8 mouse cellular contexts compared by ENCODE assay signal in the genomic region with DNA sequence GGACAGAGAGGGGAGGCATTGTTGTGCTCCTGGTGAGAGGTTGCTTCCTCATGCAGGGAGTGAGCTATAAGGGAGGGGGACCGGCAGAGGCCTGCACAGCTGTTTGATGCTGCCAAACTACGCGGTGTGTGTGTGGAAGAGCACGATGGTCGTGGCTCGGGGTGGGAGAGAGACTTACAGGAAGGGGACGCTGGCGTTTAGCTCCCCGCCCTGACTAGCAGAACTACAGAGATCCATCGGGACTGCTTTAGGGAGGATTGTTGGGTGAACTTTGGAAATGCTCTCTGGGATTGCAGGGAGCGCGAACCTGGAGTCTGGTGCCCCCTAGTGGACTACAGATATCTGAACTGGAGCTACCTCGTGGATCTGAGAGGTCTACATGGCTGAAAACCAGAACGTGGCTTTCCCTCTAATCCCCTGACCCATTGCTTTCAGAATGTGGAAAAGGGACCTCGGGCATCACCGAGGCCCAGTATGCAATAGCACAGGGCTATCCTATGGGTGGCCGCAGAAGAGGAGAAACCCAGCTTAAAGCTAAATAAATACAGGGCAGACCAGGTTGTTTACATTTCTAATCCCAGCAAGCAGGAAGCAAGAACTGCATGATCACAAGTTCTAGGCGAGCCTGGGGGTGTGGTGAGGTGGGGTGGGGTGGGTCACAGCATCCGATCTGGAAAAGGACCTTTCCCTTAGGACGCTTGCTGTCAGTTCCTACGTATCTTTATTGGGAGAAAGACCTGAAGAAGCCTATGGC. TPM values are rescaled to one million over a fixed set of nuclear protein-coding genes. Genes with fewer than 3 reads are reported as not detected.
A peak's percentile ranks its signal among the peaks of the same experiment; 100 is the strongest.
DNase-seq lines count a peak whose midpoint lies in the region; ATAC-seq and TF ChIP-seq lines count a peak whose summit lies in the region.

No protein-coding gene starts in this region.

- H3K27ac ChIP-seq in forebrain, embryonic 13.5 days: no peak overlapping the region
- no peak overlapping the region for H3K27ac ChIP-seq in lung, embryonic 14.5 days (ENCODE audit: low read depth)
- H3K27ac ChIP-seq in olfactory bulb, adult 2 months (ENCODE audit: insufficient read depth, low read depth, low read length): no peak overlapping the region

- peak; percentile 50; the same call in 1 of the 2 replicates for TF ChIP-seq CTCF in G1E (IDR thresholded peaks at IDR 0.05; ENCODE audit: low read depth, low read length)
- peak; percentile 78 for TF ChIP-seq CTCF in lung, embryonic 14.5 days (IDR thresholded peaks at IDR 0.05; ENCODE audit: low read depth)
- no peak for TF ChIP-seq CTCF in olfactory bulb, adult 2 months (IDR thresholded peaks at IDR 0.05; ENCODE audit: insufficient read depth, low read depth, low read length)

- peak overlapping the region; percentile 56 for H3K4me2 ChIP-seq in forebrain, embryonic 13.5 days
- H3K4me2 ChIP-seq in lung, embryonic 14.5 days: peak overlapping the region; percentile 56

- 27% methylated on average over 21 of the region's 21 CpGs for WGBS in forebrain, embryonic 13.5 days
- WGBS in lung, embryonic 14.5 days: 21% methylated on average over 21 of the region's 21 CpGs
- WGBS in olfactory bulb, adult 2 months: 29% methylated on average over 21 of the region's 21 CpGs

- peaks cover 28% of the 10 kb centered on the region for H3K4me1 ChIP-seq in G1E (ENCODE audit: insufficient read depth, low read depth, low read length)
- no peaks in the 10 kb centered on the region for H3K4me1 ChIP-seq in forebrain, embryonic 13.5 days
- no peaks in the 10 kb centered on the region for H3K4me1 ChIP-seq in lung, embryonic 14.5 days (ENCODE audit: insufficient read depth)
- peaks cover 4% of the 10 kb centered on the region for H3K4me1 ChIP-seq in olfactory bulb, adult 2 months (ENCODE audit: control insufficient read depth, insufficient read depth, low read length)

- peak overlapping the region; percentile 50; the same call in 1 of the 2 replicates for H3K4me3 ChIP-seq in G1E (ENCODE audit: low read depth, low read length)
- H3K4me3 ChIP-seq in forebrain, embryonic 13.5 days: no peak overlapping the region; the same call in 1 of the 2 replicates
- no peak overlapping the region; the same call in 1 of the 2 replicates for H3K4me3 ChIP-seq in lung, embryonic 14.5 days (ENCODE audit: low read depth, low read length)
- H3K4me3 ChIP-seq in olfactory bulb, adult 2 months (ENCODE audit: insufficient read depth, low read depth, low read length): peak overlapping the region; percentile 17

- no peaks in the 10 kb centered on the region for H3K36me3 ChIP-seq in G1E (replicated peaks)
- H3K36me3 ChIP-seq in forebrain, embryonic 13.5 days (ENCODE audit: poor library complexity, severe bottlenecking): no peaks in the 10 kb centered on the region
- no peaks in the 10 kb centered on the region for H3K36me3 ChIP-seq in lung, embryonic 14.5 days (ENCODE audit: insufficient read depth)

- no peak for TF ChIP-seq POLR2A in olfactory bulb, adult 2 months (IDR thresholded peaks at IDR 0.05; ENCODE audit: insufficient read depth, low read depth, low read length)

- no peaks in the 10 kb centered on the region for H3K27me3 ChIP-seq in G1E (ENCODE audit: insufficient read depth, low read length)
- no peaks in the 10 kb centered on the region; the same call in 1 of the 2 replicates for H3K27me3 ChIP-seq in forebrain, embryonic 13.5 days
- H3K27me3 ChIP-seq in lung, embryonic 14.5 days (ENCODE audit: insufficient read depth, low read length): no peaks in the 10 kb centered on the region

- DNase-seq in G1E (ENCODE audit: low spot score): no peak
- peak; percentile 23 to 66 for DNase-seq in heart, postnatal 14 days
- peak; percentile 65 to 71 for DNase-seq in kidney, postnatal 36 days
- DNase-seq in lung, embryonic 14.5 days: peak; percentile 82
- peak; percentile 22 for DNase-seq in urinary bladder, postnatal 25 days (ENCODE audit: low spot score)

- intact Hi-C loops in heart, postnatal 14 days (cut with DNase I): loop anchor here (5.0 kb wide), 1 partner anchor 114 kb away; no protein-coding TSS in a partner anchor

- no peaks in the 10 kb centered on the region for H3K9me3 ChIP-seq in G1E (replicated peaks)
- H3K9me3 ChIP-seq in forebrain, embryonic 13.5 days (replicated peaks): no peaks in the 10 kb centered on the region
- H3K9me3 ChIP-seq in lung, embryonic 14.5 days (ENCODE audit: low read depth, low read length): no peaks in the 10 kb centered on the region

- ATAC-seq in G1E (ENCODE audit: extremely low read depth, insufficient number of reproducible peaks, low FRiP score, poor library complexity, severe bottlenecking): peak; percentile 15; the same call in 1 of the 2 replicates
- ATAC-seq in cerebellum, adult (ENCODE audit: insufficient number of reproducible peaks, low FRiP score, low TSS enrichment): peak; percentile 88
- peak; percentile 78 for ATAC-seq in forebrain, embryonic 13.5 days
- peak; percentile 88 for ATAC-seq in lung, embryonic 14.5 days (ENCODE audit: insufficient read depth)

- H3K9ac ChIP-seq in forebrain, embryonic 13.5 days: peak overlapping the region; percentile 34; the same call in 1 of the 2 replicates
- no peak overlapping the region; the same call in 1 of the 2 replicates for H3K9ac ChIP-seq in lung, embryonic 14.5 days

RNA-seq across cellular contexts. Expression of a gene that starts 57.2 kb away (rescaled TPM):
- total RNA-seq in G1E (2014; fragmentation: Nextera tagmentation): not detected in 2 replicates
- not detected in 2 replicates for total RNA-seq in G1E (2017)
- polyA plus RNA-seq in G1E (2012): not detected in 2 replicates
- not detected in 2 replicates for polyA plus RNA-seq in forebrain, embryonic 13.5 days (2015; fragmentation: Nextera tagmentation; extraction: Ambion mirVana)
- not detected for total RNA-seq in heart, postnatal 14 days (2021)
- not detected in 2 replicates for polyA plus RNA-seq in lung, embryonic 14.5 days (2014; fragmentation: Nextera tagmentation; extraction: Ambion mirVana)
- not detected in 2 replicates for polyA plus RNA-seq in olfactory bulb, adult 2 months (2012; ENCODE audit: insufficient read depth, insufficient read length, low replicate concordance, missing spikeins)

Comparison
In these comparisons a context has a peak if more than half of its experiments do, and no peak if none do; other contexts are left out.
1. ATAC-seq: peak in every context shown above with its lines; median percentile 88 in cerebellum, adult; 88 in lung, embryonic 14.5 days; 78 in forebrain, embryonic 13.5 days; 15 in G1E.
2. H3K4me3 ChIP-seq: peak in G1E (single experiment) and olfactory bulb, adult 2 months (single experiment); none in forebrain, embryonic 13.5 days (single experiment) and lung, embryonic 14.5 days (single experiment).